Mouse (Mus musculus): ENCODE data around the gene Arid2. TPM values are rescaled to one million over a fixed set of nuclear protein-coding genes. Genes with fewer than 3 reads are reported as not detected.

Gene Arid2
- total and polyA plus RNA-seq, 3 experiments, result 20.3 to 31.2 (median 25.9) TPM

DNA sequence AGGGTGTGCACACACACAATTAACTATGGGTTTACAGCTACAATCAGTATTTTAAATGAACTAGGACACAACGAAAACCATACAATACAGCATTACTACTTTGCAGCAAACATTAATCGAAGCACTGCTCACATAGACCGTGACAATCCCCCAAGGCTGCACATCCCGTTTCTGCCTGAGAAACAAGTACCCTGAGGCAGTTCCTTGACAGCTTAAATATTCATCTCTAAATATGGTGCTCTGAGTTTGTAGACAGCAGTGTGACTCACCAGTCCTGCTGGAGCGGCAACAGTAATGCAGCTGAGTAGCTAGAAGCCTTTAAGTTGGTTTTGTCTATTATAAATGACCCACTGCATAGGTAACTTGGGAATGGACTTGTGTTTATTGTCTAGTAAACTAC is 118.2 kb downstream of the Arid2 start:
- no peaks in the 10 kb centered on the region for H3K27me3 ChIP-seq (ENCODE audit: control insufficient read depth in 1 of 2, insufficient read depth in 2 of 2, low read length in 2 of 2)
- DNase-seq (ENCODE audit: low read depth, low spot score), result no peak
- no peak overlapping the region for H3K9ac ChIP-seq (ENCODE audit: control insufficient read depth, low read depth, low read length, poor library complexity, severe bottlenecking)
- TF ChIP-seq USF2 (IDR thresholded peaks at IDR 0.05; ENCODE audit: borderline replicate concordance in 1 of 2, insufficient read depth in 1 of 2, low read depth in 1 of 2, low read length in 2 of 2) (no peak), POLR2AphosphoS5 (IDR thresholded peaks at IDR 0.05; ENCODE audit: borderline replicate concordance, low read depth, low read length) (no peak; the same call in 1 of the 2 replicates), JUND (IDR thresholded peaks at IDR 0.05; ENCODE audit: low read depth, low read length) (no peak), ZMIZ1 (IDR thresholded peaks at IDR 0.05; ENCODE audit: low read depth, low read length) (0 out of 2 replicates have a peak, but pooled peaks have one; percentile 1), MAZ (IDR thresholded peaks at IDR 0.05; ENCODE audit: low read depth, low read length) (no peak), SMC3 (IDR thresholded peaks at IDR 0.05; ENCODE audit: low read depth, low read length) (no peak), USF1 (IDR thresholded peaks at IDR 0.05; ENCODE audit: low read depth, low read length) (no peak)
- H3K4me3 ChIP-seq (ENCODE audit: control insufficient read depth in 1 of 2, insufficient read depth in 1 of 2, low read depth in 2 of 2, low read length in 2 of 2), result no peak overlapping the region
- no peaks in the 10 kb centered on the region for H3K79me2 ChIP-seq (ENCODE audit: control insufficient read depth, insufficient read depth, low read length, poor library complexity)
- no peaks in the 10 kb centered on the region; a peak in 2 of 4 replicates for H3K36me3 ChIP-seq (ENCODE audit: control insufficient read depth in 1 of 2, insufficient read depth in 2 of 2, low read length in 2 of 2)
- no peak overlapping the region for H3K27ac ChIP-seq (ENCODE audit: control insufficient read depth, low read depth, low read length)
- no peaks in the 10 kb centered on the region for H3K4me1 ChIP-seq (ENCODE audit: control insufficient read depth in 1 of 2, insufficient read depth in 2 of 2, low read length in 2 of 2)
- no peaks in the 10 kb centered on the region for H3K9me3 ChIP-seq (replicated peaks; ENCODE audit: insufficient read depth, low read length)

DNA sequence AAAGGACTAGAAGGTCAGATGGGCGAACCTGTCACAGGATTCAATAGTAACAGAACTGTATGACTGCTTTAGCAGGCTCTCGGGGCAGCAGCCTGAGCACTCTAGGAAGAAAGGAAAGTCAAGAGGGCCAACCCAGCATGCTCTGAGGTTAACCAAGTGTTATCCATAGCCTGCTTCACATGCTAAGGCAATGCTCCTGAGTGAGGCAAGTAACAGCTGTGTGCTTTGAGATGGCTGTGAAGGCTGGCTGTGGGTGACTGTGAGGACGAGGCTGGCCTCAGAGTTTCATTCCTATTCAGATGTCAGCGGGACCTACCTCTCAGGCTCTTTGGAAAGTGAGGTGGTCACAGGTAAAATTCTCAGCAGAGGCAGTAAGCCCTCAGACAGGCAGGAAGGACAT is 118.9 kb downstream of the Arid2 start:
- Histone ChIP-seq H3K9ac (ENCODE audit: control insufficient read depth, low read depth, low read length, poor library complexity, severe bottlenecking) (no peak overlapping the region), H3K27me3 (ENCODE audit: control insufficient read depth in 1 of 2, insufficient read depth in 2 of 2, low read length in 2 of 2) (no peaks in the 10 kb centered on the region), H3K9me3 (replicated peaks; ENCODE audit: insufficient read depth, low read length) (no peaks in the 10 kb centered on the region), H3K79me2 (ENCODE audit: control insufficient read depth, insufficient read depth, low read length, poor library complexity) (no peaks in the 10 kb centered on the region), H3K4me3 (ENCODE audit: control insufficient read depth in 1 of 2, insufficient read depth in 1 of 2, low read depth in 2 of 2, low read length in 2 of 2) (no peak overlapping the region), H3K36me3 (ENCODE audit: control insufficient read depth in 1 of 2, insufficient read depth in 2 of 2, low read length in 2 of 2) (no peaks in the 10 kb centered on the region; a peak in 2 of 4 replicates), H3K4me1 (ENCODE audit: control insufficient read depth in 1 of 2, insufficient read depth in 2 of 2, low read length in 2 of 2) (no peaks in the 10 kb centered on the region), H3K27ac (ENCODE audit: control insufficient read depth, low read depth, low read length) (no peak overlapping the region)
- no peak for TF ChIP-seq ETS1 (IDR thresholded peaks at IDR 0.05; ENCODE audit: low read depth, low read length)
- no peak for TF ChIP-seq MYB (IDR thresholded peaks at IDR 0.05; ENCODE audit: low read depth, low read length)
- TF ChIP-seq ZMIZ1 (IDR thresholded peaks at IDR 0.05; ENCODE audit: low read depth, low read length), result peak; percentile 32; the same call in 1 of the 2 replicates
- TF ChIP-seq RCOR1 (IDR thresholded peaks at IDR 0.05; ENCODE audit: low read depth, low read length), result no peak
- no peak for TF ChIP-seq CHD1 (IDR thresholded peaks at IDR 0.05; ENCODE audit: low read depth, low read length)
- no peak for TF ChIP-seq CTCF (IDR thresholded peaks at IDR 0.05 in 2 of 3, conservative IDR thresholded peaks at IDR 0.05 in 1 of 3; ENCODE audit: control insufficient read depth in 1 of 3, insufficient read depth in 1 of 3, low read depth in 2 of 3, low read length in 3 of 3, poor library complexity in 1 of 3, severe bottlenecking in 1 of 3)
- no peak for TF ChIP-seq ELF1 (IDR thresholded peaks at IDR 0.05; ENCODE audit: low read depth, low read length)
- TF ChIP-seq MEF2A (IDR thresholded peaks at IDR 0.05; ENCODE audit: extremely low read depth, insufficient replicate concordance, low read depth, low read length, poor library complexity, severe bottlenecking), result no peak
- peak; percentile 21; the same call in 1 of the 2 replicates for TF ChIP-seq POLR2AphosphoS5 (IDR thresholded peaks at IDR 0.05; ENCODE audit: borderline replicate concordance, low read depth, low read length)
- no peak for TF ChIP-seq BHLHE40 (IDR thresholded peaks at IDR 0.05; ENCODE audit: borderline replicate concordance, low read depth, low read length)
- no peak for TF ChIP-seq NELFE (IDR thresholded peaks at IDR 0.05; ENCODE audit: low read depth, low read length)
- no peak for TF ChIP-seq KAT2A (conservative IDR thresholded peaks at IDR 0.05; ENCODE audit: low read depth, low read length)
- TF ChIP-seq UBTF (IDR thresholded peaks at IDR 0.05; ENCODE audit: borderline replicate concordance, insufficient read depth, low read depth, low read length), result no peak
- peak; percentile 64; the same call in 1 of the 2 replicates for TF ChIP-seq POLR2AphosphoS2 (IDR thresholded peaks at IDR 0.05; ENCODE audit: low read length)
- no peak for DNase-seq (ENCODE audit: low read depth, low spot score)

Data from MEL (cell line).